Mouse (Mus musculus) CH12F3 (cell line): ENCODE data around the gene Cox10.

Experiments used
- in situ Hi-C: fragments of 300-500 bp; cut with MboI; formaldehyde crosslinking; loops from 2 replicates; pipeline ENCODE4 v1.14.3; 2020; ENCODE audit warnings: low sequenced_read_pairs

The Cox10 gene

DNA sequence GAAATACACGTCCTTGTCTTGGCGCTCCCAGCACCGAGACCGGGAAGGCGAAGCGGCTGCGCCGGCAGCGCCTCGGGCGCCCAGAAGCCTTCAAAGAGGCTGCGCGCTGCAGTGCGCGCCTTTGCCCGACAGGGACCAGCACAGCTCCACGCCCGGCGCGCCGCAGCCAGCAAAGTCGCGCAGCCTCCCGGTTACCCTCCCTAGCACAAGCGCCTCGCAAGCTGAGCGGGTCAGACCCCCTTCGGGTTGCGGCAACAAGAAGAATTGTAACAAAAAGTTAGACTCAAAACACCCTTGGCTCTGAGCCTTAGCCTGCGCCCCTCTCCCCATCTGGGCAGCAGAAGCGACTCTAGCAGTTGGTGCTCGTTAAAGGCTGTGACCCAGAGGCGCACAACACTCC is 158.7 kb downstream of the Cox10 start:
- in situ Hi-C loops: no loop called here

DNA sequence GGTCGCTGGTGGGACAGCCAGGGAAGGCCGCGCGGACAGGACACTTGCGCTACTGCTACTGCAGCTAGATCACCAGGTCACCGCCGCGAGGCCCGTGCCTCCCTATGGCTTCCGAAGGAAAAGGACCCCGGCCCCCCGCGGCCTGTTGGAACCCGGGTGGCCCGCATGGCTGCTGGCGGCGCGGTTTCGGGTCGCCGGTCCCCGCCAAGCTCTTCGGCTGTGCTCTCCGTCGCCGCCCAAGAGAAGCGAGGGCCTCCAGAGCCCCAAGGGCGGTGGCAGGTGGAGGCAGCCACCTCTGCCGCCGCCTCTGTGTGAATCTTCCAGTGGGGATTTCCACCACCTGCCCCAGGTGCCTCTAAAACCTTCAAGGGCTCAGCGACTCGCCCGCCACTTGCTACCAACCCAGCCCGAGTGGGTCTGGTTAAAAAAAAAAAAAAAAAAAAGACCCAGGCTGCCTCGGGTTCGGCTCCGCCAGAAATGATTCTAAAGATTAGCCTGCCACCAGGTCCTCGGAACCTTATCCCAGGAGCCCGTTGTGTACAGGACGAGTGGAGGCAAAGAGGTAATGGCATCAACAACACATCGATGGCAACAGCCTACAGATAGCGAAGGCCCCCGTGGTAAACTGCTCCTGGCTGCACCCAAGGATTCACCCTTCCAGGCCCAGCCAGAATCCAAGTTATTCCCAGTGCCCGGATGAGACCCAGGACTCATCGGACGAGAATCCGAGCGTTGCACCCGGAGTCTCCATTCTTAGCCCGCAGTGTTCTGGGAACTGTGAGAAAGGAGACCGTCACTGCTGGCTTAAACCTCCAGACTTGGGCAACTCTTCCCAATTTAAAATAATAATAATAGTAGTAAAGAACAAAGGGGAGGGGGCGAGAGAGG is 159.8 kb downstream of the Cox10 start:
- in situ Hi-C loops: no loop called here

DNA sequence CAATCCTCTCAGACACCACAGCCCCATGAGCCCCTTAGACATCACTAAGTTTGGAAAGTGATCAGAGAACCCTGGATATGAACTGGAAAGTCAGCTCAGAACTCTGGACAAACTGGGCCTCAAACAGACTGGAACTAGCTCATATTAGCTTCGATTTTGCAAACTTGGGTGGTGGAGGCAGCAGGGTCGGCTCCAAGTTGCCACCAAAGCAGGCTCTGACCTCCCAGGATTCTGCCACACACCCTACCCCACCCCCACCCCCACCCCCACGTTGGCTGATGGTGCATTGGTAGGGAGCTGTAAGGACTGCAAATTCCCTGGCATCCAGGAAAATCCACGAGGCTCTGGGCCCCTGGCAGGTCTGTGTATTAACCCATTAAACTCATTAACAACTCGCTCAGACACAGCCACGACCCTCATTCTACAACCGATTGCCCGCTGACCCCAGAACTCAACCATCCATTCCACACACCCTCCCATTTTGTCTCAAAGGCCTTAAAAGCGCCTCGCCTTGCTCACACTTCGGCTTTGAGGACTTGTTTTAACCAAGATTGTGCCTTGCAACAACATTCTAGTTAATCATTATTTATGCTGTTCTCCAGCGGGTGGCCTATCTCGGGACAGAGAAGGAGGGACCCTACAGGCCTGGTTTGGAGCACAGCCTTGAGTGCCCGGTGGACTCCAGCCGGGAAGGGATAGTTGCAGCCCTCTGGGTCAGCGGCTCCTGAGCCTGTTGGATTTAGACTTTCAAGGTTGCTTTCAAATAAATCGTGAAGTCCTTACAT is 160.8 kb downstream of the Cox10 start:
- in situ Hi-C loops: no loop called here

DNA sequence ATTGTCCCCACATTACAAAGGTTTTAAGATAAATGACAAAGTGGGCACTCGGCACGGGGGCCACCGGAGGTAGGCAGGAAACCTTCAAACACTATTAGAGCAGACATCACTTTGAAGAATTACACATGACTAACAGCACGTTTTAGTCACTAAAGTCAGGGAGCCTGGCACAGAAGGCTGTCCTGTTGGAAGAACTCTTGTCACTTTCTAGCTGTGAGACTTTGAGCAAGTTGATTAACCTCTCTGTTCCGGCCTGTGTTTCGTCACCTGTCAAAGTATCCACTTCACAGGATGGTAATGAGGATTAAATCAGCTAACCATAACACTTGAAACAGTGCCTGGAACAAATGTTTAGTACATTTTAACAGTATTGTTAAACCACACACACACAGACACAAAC is 161.7 kb downstream of the Cox10 start:
- in situ Hi-C loops: no loop called here

DNA sequence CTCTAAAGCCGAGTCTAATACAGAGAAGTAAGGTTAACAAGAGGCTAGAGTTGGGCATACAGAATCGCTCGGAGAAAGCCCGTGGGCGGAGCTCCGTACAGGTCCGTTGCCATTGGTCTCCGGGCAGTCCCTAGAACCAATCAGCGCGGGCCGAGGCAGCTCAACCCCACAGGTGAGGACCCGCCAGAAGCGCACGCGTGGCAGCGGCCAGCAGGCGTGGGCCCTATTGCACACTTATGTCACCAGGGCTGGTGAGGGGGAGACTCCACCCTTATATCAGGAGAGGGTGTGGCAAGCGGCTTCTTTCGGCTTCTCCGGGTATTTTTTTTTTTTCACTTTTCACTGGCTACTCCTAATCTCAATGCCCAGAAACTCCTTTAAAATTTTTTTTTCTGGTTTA is 164.9 kb downstream of the Cox10 start:
- in situ Hi-C loops: no loop called here

DNA sequence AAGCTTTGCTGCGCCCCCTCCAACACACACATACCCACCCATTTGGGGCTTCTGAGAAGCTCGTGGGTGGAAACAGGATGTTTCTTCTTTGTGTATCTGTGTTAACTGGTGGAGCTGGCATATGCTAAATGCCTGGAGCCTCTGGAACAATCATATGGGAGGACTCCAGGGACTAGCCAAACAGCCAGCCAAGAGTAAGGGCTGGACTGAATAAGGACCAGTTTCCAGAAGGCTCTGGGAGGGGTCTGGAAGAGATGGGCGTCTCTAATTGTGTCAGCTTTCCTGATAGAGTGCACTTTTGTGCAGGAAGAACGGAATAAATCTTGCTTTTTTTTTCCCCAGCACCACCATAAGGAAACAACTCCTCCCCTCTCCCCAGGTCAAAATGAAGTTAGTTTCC is 165.3 kb downstream of the Cox10 start:
- in situ Hi-C loops: no loop called here
